ENCODE assay signal across 9 mouse cellular contexts in genomic region chr6:128629771-128630739, GRCm38 (mm10). TPM values are rescaled to one million over a fixed set of nuclear protein-coding genes. Genes with fewer than 3 reads are reported as not detected.
DNase-seq lines count a peak whose midpoint lies in the region; ATAC-seq and TF ChIP-seq lines count a peak whose summit lies in the region.
"Not testable (repeated sequence)": the region's sequence is repeated elsewhere in the genome, so short reads cannot be mapped to it uniquely, and the experiment has no call there.
"Had no signal": no experiment of that assay in that cellular context is flagged by ENCODE, and none has a peak within 500 bp of the region (broad histone marks: within the 10 kb centered on the region; RNA-seq: fewer than 3 reads in every experiment).

No protein-coding gene starts in this region.

- not testable (repeated sequence) for H3K4me2 ChIP-seq in intestine, embryonic 15.5 days (replicated peaks)

- H3K27ac ChIP-seq in cortical plate, adult 2 months (ENCODE audit: insufficient read depth, low read length); intestine, embryonic 15.5 days: not testable (repeated sequence)

- TF ChIP-seq CTCF in cortical plate, adult 2 months (IDR thresholded peaks at IDR 0.05; ENCODE audit: extremely low read depth, insufficient read depth, low read length) = peak; percentile 67

- ATAC-seq in intestine, embryonic 15.5 days = peak; percentile 84

- intact Hi-C loops in gastrocnemius, postnatal 14 days (cut with DNase I; ENCODE audit: low total_unique reads) = not testable (repeated sequence)

- H3K36me3 ChIP-seq in intestine, embryonic 15.5 days = not testable (repeated sequence)

- not testable (repeated sequence) for H3K9me3 ChIP-seq in intestine, embryonic 15.5 days

- H3K9ac ChIP-seq in intestine, embryonic 15.5 days = not testable (repeated sequence)

- H3K4me1 ChIP-seq in cortical plate, adult 2 months (ENCODE audit: control insufficient read depth, insufficient read depth, low read length); intestine, embryonic 15.5 days (replicated peaks): not testable (repeated sequence)

- H3K27me3 ChIP-seq in intestine, embryonic 15.5 days (replicated peaks) = not testable (repeated sequence)

- TF ChIP-seq POLR2A in cortical plate, adult 2 months (IDR thresholded peaks at IDR 0.05; ENCODE audit: extremely low read depth, insufficient read depth, low read length) = not testable (repeated sequence)

- WGBS in intestine, embryonic 15.5 days = 55% methylated on average over 13 of the region's 13 CpGs

- H3K4me3 ChIP-seq in cortical plate, adult 2 months (ENCODE audit: insufficient read depth, low read length); intestine, embryonic 15.5 days (replicated peaks): not testable (repeated sequence)

- peak; percentile 49 for DNase-seq in WW6 (ENCODE audit: low read depth, low spot score)
- DNase-seq in gastrocnemius, postnatal 14 days = peak; percentile 13
- DNase-seq in left cerebral cortex, adult 8-10 months (ENCODE audit: low spot score in 2 of 2) = peak; percentile 12 to 22
- DNase-seq in lung, postnatal 36 days = peak; percentile 75
- DNase-seq in retina, embryonic 14.5 days (ENCODE audit: low spot score) = peak; percentile 86
- DNase-seq in thymus, postnatal 4 days = peak; percentile 26

RNA-seq across cellular contexts. Expression of gene Klrb1a, which starts 6.7 kb away (rescaled TPM):
- polyA plus RNA-seq in cortical plate, adult 2 months (2012; rRNA removed) = not detected in 2 replicates
- not detected for total RNA-seq in gastrocnemius, postnatal 14 days (2021)
- polyA plus RNA-seq in intestine, embryonic 15.5 days (2015; fragmentation: Nextera tagmentation; extraction: Ambion mirVana) = not detected in 2 replicates
- total RNA-seq in left cerebral cortex, adult 8-10 months (2022) = not detected
- polyA plus RNA-seq: erythroblast, embryonic 14.5 days had no signal

RNA-seq across cellular contexts. Expression of gene Clec2h, which starts 32.1 kb away (rescaled TPM):
- polyA plus RNA-seq in cortical plate, adult 2 months (2012; rRNA removed) = not detected in 2 replicates
- not detected for total RNA-seq in gastrocnemius, postnatal 14 days (2021)
- 11.4 and 15.9 TPM in 2 replicates for polyA plus RNA-seq in intestine, embryonic 15.5 days (2015; fragmentation: Nextera tagmentation; extraction: Ambion mirVana)
- total RNA-seq in left cerebral cortex, adult 8-10 months (2022) = not detected
- polyA plus RNA-seq: erythroblast, embryonic 14.5 days had no signal

RNA-seq across cellular contexts. Expression of gene A2ml1, which starts 48.6 kb away (rescaled TPM):
- polyA plus RNA-seq in cortical plate, adult 2 months (2012; rRNA removed) = 30.6 and 32.4 TPM in 2 replicates
- not detected for total RNA-seq in gastrocnemius, postnatal 14 days (2021)
- 2.7 and 3.6 TPM in 2 replicates for polyA plus RNA-seq in intestine, embryonic 15.5 days (2015; fragmentation: Nextera tagmentation; extraction: Ambion mirVana)
- 10 to 100 TPM in 2 of 4 experiments, 1 to 10 TPM in 2; 6.2 to 13.6 (median 9.9) TPM for total RNA-seq in left cerebral cortex, adult 8-10 months (2022)
- polyA plus RNA-seq: erythroblast, embryonic 14.5 days had no signal

Comparison
In these comparisons a context has a peak if more than half of its experiments do, and no peak if none do; other contexts are left out.
1. DNase-seq: peak in every context shown above with its lines; median percentile 86 in retina, embryonic 14.5 days; 75 in lung, postnatal 36 days; 49 in WW6; 26 in thymus, postnatal 4 days; 17 in left cerebral cortex, adult 8-10 months; 13 in gastrocnemius, postnatal 14 days.
2. RNA of gene A2ml1, which starts 48.6 kb away (total RNA-seq): 6.2 to 13.6 TPM in left cerebral cortex, adult 8-10 months; not detected in gastrocnemius, postnatal 14 days; every median in the first group is over 4 times any median in the second.